Mouse (Mus musculus) olfactory bulb, adult 2 months (tissue): ENCODE measurements around the gene Spata2l.

Experiments
- CTCF ChIP-seq: fragments of 200-500 bp; IDR thresholded peaks from 2 replicates; pipeline ENCODE4 v1.5.1; 2012; ENCODE audit warnings: low read depth, mild to moderate bottlenecking, low read length, moderate library complexity; ENCODE audit not compliant: insufficient read depth
- POLR2A ChIP-seq: fragments of 200-500 bp; IDR thresholded peaks from 2 replicates; pipeline ENCODE4 v1.6.1; 2012; ENCODE audit warnings: mild to moderate bottlenecking, low read depth, low read length, moderate library complexity; ENCODE audit not compliant: insufficient read depth

DNA sequence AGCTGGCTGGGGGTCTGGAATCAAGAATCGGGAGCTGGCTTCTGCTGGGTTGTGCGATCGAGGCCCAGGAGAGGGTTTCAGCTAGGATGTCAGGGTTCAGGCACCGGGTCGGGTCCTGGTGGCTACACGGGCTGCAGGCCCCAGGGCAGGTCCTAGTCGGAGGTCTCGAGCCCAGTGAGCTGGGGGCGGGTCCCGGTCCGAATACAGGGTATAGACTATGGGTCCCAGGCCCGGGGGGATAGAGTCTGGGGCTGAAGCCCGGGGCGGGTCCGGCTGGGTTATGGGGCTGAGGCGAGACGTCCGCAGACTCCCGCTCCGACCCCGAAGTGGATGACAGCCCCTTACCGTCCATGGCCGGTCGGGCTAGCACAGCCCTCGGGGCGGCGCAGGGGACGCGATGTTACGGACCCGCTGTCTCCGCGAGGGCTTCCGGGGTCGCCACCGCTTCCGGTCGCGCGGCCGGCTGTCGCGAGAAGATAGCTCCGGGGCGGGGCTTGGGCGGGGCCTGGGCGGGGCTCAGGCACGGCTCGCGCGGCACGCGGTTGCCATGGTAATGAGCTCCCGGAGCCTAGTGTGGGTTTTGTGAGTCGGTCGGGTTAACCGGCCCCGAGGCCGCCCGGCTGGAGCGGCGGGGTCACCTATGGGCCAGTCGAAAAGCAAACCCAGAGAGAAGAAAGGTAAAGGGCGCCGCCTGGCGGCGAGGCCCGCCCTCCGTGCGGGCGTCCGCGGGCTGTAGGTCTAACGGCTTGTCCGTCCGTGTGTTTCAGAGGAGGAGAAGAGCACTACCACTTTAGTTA, 23.5 kb downstream of the Spata2l start, which contains the start of the genes Chmp1a and Spata33:
- TF ChIP-seq POLR2A: peak; percentile 90
- peak; percentile 88 for TF ChIP-seq CTCF
